Mouse (Mus musculus): ENCODE measurements around the gene Hcn1.

Gene Hcn1

DNA sequence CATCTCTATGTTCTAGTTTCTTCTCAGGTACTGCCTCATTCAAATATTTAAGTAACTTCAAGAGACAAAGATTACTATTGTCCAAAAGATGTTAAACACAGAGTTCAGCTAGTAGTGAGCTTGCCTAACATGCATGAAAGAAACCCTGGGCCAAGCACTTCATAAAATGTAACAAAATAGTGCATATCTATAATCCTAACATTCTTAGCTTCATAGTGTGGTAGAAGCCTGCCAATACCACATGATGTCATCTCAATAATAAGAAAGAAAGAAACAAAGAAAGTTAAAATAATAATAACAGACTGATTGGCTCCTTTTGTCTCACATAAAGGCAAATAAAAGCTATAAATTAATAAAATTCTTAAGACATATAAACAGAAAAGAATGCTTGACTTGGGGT lies 103.5 kb downstream of the Hcn1 start:
- in situ Hi-C loops (cut with MboI, MseI) = no loop called here

DNA sequence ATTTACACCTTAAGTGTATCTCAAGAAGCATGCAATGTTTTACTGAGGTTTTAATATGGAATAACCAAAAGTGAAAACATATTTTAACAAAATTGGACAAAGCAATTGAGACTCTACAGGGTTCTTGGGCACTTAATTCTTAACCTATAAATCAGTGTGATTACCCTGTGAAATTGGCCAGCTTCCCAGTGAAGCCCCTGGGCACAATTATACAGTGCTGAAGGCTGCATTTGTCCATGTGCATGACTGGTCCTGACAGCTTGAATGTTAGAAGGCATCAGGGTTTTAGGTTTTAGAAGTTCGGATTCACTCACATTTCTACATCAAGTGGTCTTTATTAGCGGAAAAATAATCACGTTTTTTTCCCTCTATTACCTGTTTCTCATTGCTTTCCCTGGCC lies 103.9 kb downstream of the Hcn1 start:
- in situ Hi-C loops (cut with MboI, MseI) = no loop called here

DNA sequence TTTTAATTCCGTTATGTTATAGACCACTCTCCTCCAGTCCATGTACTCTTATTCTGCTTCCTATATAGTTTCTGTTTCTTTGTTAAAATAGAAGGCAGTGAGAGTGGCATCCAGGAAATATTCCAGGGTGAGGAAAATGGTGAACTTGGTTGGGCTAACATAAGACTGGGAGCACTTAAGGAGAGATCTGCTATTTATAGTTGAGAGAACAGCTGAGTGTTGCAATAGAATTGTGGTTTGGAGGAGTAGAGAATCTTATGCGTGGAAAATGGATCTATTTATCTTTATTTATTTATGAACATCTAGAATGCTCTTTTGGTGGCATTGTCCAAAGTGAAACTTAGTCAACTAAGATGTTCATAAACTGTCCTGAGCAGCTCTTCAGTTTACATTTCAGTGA lies 104.4 kb downstream of the Hcn1 start:
- in situ Hi-C loops (cut with MboI, MseI) = no loop called here

DNA sequence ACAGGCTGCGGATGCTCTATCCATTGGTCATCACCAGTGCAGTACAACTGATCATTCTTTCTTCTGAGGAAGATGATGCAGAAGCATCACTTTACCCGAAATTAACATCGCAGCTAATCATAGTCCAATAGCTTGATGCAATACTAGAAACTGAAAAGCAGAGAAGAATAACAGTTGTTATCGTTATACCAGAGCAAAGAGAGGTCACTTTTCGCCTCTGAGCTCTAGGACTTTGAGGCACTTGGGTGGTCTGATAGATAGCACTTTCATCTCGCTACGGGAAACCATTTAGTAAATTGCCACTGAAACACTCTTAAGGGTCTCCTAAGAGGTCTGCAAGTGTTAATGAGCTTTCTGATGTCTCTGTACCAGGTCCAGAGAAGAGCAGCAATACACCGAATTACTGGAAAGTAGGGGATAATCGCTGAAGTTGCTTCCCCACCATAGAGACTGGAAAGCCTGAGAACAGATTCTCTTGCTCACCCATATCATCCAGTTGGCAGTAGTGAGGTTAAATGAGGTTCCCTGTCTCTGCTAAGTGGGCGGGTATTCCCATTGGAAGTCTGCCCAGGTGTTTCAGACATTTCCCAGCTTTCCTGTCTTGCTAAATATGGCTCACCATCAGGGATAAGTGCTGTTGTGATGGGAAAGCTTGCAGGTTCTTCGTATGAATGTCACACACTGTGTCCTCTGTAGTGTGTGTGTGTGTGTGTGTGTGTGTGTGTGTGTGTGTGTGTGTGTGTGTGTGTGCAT lies 105.0 kb downstream of the Hcn1 start:
- in situ Hi-C loops (cut with MboI, MseI) = no loop called here

DNA sequence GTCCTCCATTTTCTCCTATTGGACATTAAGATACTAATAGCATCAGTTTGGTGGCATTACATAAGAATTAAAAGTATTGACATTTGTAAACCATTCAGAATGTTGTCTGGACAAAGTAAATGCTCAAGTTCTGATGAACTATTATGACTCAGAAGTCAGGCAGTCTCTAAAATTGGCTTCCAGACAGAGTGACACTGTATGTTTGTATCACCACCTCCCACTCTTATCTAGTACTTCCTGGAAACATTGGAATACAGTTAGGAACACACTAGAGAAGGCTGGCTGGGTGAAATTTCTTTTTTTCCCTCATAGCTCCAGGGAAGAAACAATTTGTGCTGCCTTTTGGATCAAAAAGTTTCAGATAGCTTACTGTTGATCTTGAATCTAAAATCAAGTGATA lies 108.7 kb downstream of the Hcn1 start:
- in situ Hi-C loops (cut with MboI, MseI) = no loop called here

DNA sequence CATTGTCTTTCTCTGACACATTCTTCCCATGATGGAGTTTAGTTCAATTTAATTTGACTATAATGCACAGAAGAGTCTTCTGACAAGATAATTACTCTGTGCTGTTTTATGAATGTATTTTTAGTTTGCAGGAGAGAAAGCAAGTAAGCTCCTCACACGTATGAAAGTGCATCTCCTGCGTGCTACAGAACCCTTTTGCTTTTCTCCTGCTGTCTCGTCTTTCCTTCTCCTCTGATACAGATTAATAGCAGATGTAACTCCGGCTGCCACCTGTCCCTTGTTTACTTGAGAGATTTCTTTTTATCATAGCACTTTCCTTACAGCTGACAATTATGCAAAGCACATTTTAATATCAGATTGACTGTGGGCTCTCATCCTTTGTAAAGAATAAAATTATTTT lies 120.0 kb downstream of the Hcn1 start:
- in situ Hi-C loops (cut with MboI, MseI) = no loop called here

DNA sequence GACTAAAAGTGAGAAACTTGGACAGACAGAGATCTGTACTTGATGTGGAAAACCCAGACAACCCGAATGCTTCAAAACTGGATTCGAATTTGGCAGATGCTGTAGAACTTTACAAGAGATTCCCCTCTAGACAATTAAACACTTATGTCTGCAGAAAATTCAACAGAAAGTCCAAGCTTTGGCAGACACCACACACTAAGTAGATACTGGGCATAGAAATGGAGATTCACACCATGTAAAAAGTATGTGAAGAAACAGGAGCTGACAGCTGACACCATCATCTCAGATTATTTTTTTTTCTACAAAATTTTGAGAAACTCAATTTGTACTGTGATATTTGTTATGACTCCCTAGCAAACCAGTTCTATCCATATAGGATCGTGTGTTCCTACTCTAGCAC lies 122.0 kb downstream of the Hcn1 start:
- in situ Hi-C loops (cut with MboI, MseI) = no loop called here

DNA sequence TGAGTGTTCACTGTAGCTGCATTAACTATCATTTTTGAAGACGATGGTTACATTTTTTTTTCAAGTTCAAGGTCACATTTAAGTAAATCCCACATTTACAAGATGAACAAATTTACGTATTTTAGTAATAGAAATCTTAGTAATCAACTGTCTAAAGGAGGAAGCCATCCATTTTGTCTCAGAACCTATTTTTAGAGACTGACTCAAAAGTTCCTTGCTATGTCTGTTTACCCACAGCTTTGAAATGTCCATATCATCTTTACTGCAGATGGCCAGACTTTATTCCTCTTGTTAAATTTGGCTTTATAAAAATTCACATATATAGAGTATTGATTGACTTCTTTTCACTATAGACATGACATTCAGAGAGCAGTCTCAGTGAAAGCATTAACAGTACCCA lies 126.3 kb downstream of the Hcn1 start:
- in situ Hi-C loops (cut with MboI, MseI) = no loop called here

DNA sequence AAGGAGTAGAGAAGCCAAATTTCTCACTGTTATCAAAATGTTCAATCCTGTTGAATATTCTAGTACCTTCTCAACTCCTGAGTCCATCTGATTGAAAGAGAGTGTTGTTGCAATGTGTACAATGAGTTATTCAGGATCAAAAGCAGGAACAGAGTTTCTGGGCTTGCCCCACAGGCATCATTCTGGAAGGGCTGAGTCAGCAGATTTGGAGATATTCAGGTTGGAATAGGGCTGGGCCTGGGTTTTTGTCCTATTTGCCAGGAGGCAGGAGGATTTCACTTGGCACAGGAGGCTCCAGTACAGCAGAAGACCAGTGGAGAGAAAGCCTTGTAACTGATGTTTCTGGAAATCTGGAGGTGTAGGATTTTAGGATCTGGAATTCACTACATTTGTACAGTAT lies 130.6 kb downstream of the Hcn1 start:
- in situ Hi-C loops (cut with MboI, MseI) = no loop called here

DNA sequence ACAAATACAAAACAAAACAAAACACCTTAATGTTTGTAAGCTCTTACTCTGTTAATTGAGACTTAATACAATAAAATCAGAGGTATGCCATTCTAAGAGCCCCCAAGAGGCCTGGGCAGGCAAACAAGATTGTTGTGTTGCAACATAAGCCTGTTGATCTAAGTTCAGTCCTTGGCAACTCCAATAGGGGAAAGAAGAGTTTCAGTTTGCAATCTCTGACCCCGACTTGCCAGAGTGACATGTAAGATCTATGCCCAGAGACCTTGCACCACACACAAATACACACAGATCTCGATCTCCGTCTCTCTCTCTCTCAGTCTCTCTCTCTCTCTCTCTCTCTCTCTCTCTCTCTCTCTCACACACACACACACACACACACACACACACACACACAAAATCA lies 142.3 kb downstream of the Hcn1 start:
- in situ Hi-C loops (cut with MboI, MseI) = no loop called here

DNA sequence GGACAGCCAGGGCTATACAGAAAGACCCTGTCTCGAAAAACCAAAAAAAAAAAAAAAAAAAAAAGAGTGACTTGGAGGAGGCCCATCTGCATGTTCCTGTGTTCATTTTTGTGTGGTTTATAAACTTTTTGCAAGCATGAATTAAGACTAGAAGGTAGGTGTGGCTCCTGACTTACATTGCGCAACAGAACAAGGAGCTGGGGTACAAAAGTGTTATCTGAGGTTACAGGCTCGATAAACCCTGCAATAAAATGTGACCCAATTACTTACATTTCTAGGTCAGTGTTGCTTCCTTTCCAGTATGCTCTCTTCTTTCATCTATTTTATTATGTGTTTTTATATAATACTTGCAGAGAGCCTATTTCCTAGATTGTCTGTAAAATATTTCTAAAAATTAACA lies 143.1 kb downstream of the Hcn1 start:
- in situ Hi-C loops (cut with MboI, MseI) = no loop called here

DNA sequence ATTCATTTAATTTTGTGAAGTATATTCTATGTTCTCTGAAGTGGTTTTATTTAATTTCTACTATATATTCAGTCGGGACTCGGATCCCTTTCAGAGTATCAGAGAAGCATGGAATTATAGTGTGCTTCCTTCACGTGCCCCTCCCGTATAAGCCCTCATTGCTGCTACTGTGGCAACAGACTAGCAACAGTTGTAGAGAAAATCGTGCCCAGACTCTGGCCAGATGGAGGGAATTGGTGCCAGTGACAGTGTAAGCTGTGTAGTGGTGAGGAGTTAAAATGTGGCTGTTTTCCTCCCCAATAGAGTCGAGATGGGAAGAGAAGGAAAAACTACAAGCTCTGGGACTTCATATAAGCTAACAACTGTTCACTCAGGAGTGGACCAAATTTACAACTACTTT lies 163.4 kb downstream of the Hcn1 start:
- in situ Hi-C loops (cut with MboI, MseI) = no loop called here

DNA sequence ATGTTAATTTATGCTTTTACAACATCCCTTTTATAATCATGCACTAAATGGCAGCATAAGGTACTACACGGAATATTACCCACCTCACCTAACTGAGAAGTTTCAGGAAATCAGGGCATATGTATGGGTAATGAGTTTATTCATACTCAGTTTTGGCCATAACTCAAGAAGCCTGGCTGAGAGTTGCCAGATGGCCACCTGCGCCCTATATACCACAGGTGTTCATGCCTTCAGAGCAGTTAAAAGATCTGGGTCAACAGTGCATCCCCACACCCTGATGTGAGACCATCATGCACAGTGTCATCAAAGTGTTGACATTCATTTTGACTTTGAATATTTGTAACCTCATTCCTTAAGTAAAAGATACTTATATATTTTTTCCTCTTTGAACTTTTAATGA lies 183.3 kb downstream of the Hcn1 start:
- in situ Hi-C loops (cut with MboI, MseI) = no loop called here

DNA sequence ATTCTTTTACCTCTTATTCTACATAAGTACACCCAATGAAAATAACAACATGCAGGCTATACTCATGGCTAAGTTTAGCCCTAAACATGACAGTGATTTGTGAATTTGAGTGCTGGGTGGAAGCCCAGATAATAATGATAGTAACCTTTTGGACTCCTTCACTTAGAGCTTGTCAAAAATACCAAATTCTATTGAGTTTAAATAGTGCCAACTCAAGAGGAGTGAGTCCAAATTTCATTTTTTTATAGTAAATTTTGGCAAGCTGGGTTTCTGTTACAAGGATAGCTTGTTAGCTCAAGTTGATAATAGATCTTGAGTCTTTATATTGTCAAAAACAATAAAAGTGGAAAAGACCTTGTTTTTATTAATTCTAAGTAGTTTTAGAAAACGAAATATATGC lies 190.7 kb downstream of the Hcn1 start:
- in situ Hi-C loops (cut with MboI, MseI) = no loop called here

DNA sequence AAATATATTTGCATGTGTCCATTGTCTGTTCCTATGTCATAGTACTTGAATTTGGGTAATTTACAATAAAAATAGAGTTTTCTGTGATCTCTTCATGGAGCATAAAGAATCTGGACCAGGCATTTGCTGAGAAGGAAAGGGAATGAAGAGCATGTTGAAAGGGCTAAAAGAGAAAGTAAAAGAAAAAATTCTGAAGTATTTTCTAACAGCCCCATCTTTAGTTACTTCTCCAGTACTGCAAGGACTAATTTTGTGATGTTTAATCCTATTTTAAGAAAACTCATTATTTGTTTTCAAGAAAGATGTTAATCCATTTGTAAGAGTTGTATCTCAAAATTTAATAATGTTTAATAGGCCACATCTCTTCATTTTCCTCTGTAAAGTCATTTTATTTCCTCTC lies 198.9 kb downstream of the Hcn1 start:
- in situ Hi-C loops (cut with MboI, MseI) = no loop called here

DNA sequence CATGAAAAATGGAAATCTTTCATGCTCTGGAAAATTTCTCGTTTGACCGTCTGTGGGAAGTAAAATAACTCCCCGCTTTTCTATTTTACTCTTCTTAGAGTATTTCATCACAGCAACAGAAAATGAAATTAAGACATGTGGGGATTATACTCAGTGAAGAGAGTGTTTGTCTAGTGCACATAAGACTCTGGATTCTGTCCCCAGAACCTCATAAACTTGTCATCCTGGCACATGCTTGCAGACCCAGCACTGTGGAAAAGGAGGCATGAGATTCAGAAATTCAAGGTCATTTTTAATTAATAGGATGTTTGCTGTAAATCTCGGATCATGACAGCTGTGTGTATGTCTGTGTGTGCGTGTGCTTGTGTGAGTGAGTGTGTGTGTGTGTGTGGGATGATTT lies 225.5 kb downstream of the Hcn1 start:
- in situ Hi-C loops (cut with MboI, MseI) = no loop called here

DNA sequence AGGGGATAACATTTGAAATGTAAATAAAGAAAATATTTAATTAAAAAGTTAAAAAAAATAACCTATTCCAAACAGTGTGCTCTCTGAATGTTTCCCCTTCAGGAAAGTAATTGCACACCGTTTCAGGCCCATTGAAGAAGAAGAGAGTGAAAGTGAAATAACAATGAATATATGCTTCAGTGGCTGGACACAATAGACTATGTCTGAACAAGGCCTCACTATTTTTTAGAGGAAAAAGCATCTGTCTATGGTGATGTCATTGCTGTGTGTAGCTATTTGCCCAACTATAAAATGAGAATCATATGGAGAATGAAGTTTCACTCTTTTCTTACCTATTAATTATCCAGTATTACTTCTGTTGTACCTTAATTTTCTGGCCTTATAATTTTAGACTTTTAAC lies 234.5 kb downstream of the Hcn1 start:
- in situ Hi-C loops (cut with MboI, MseI) = no loop called here

DNA sequence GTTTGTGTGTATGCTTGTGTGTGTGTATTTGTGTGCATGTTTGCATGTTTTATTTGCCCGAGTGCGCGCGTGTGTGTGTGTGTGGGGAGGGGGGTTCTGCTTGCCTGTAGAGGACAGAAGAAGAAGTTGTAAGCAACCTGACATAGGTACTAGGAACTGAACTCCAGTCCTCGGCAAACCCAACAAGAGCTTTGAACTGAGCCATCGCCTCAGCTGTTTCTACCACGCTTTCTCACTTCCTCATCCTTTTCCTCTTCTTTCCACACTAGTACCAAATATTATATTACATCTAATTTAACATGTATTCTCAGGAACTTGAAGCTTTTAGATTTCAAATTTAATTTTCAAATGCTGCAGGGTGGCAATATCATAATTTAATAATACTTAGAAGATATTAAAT lies 236.1 kb downstream of the Hcn1 start:
- in situ Hi-C loops (cut with MboI, MseI) = no loop called here

DNA sequence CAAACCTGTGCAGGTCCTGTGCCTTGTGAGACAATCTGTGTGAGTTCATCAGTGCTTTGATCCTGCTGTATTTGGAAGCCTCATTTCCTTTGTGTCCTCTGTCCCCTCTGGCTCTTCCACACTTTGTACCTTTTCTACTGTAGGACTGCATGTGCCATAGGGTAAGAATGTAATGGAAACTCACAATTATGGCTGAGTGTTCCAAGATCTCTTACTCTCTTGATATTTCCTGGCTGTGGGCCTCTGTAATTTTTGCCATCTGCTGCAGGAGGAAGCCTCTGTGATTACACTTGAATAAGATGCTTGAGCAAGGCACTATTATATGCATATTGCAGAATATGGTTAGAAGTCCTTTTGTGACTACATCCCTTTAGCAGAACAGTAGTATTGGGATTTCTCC lies 240.2 kb downstream of the Hcn1 start:
- in situ Hi-C loops (cut with MboI, MseI) = no loop called here

DNA sequence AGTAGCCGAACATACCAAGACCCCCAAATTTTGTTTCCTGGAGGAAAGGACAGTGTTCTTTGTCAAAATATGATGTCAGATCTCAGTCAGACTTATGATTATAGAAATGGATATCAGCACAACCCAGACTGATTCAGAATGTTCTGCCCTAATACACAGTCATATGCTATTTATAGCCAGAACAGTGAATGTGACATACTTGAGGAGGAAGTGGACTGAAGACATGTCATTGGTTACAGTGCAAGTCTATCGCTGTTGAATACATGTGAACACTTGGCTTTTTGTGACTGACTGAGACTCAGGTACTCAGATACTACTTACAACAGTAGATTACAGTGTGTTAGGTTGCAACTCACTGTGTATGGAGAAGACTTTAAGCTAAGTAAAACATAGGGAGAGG lies 245.2 kb downstream of the Hcn1 start:
- in situ Hi-C loops (cut with MboI, MseI) = no loop called here

DNA sequence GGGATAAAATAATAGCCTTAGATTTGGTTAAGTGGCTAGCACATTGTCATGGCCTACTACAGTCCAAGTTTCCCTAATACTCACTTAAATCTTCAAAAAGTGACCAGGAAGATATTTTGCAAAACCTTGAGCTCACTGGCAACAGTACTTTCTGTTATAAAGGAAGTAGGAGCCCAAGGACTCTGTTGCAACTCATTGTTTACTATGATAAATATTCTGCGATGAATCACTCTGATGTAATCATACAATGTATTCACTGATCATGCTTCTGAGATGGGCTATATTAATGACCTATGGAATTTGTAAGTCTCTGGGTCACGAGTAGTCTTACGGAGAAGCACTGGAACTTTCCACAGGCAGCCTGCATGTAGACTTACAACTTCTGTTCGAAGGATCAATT lies 246.6 kb downstream of the Hcn1 start:
- in situ Hi-C loops (cut with MboI, MseI) = no loop called here

DNA sequence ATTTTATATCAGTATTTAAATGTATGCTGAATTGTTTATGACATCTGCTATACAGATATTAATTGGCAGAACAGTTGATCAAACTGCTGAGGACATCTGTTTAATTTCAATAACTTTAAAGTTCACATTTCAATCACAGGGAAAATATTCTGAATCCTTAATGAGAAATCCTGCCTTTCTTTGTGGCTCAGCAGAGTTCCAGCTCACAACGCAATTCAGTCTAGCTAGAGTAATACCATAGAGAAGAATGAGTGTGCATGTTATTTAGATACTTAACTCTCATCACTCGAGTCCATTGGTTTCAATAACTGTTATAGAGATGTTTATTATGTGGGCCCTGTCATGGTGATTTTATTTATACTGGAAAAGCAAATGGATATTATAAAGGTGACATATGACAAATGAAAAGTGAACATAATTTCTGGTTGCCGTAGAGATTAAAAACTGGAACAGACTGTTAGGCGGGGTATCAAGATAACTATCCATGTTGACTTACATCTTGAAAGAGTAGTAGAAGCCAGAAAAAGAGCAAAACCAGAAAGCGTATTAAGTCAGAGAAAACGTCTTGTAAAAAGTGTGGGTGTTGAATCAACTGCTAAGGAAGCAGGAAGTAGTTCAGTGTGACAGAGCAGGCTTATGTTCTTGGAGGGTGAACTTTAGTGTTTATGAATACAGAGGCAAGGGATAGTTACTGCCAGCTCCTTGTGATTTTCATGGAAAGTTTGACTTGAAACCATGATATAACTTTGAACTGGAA lies 250.0 kb downstream of the Hcn1 start:
- in situ Hi-C loops (cut with MboI, MseI) = no loop called here

DNA sequence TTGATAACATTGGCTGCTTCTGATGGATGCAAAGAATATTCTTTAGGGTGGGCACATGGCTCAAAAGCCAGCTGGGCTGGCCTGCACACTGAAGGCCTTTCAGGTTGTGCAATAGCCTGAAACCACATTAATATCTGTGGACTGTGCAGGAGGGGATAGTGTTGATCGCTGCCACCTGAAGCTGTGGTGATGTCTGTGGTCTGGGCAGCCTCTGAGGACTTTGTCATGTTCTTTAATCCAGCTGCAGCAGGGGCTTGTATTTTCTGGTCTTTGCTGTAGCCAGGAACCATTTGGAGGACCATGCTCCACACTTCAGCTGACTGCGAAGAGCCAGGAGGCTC lies 250.6 kb downstream of the Hcn1 start:
- in situ Hi-C loops (cut with MboI, MseI) = no loop called here

DNA sequence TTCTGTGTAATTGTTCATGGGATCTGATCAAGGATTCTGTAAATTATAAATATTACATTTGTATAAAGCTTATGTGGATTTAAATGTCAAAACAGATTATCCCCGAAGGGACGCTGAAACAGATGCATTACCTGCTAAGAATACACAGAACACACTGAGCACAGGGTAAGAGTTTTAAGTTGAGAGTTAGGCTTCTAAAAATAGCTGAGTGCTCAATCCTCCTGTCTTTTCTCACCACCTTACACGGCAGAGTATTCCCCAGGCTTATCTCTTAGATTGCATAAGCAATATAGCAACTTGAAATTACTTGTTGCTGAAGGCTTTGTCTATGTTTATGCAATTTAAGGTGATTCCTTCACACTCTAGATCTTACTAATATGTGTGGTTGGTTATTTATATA lies 256.3 kb downstream of the Hcn1 start:
- in situ Hi-C loops (cut with MboI, MseI) = no loop called here
